Mouse (Mus musculus): ENCODE data around the gene Zfp346.

DNA sequence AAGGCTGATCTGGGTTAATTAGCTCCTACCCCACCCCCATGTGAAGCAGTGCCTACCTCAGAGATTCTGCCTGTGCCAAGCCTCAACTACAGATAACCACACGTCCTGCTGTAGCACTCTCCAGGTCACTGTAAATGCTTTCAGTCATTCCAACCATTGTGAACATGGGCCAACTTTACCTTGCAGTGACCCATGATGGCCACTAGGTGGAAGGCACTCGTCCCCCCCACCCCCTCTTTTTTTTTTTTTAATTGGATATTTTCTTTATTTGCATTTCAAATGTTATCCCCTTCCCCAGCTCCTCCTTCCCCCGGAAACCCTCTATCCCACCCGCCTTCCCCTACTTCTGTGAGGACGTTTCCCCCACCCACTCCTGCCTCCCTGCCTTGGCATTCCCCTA lies 30.3 kb downstream of the Zfp346 start:
- TF ChIP-seq POLR2A (IDR thresholded peaks at IDR 0.05; ENCODE audit: borderline replicate concordance, insufficient read depth, low read length) (no peak), CTCF (IDR thresholded peaks at IDR 0.05; ENCODE audit: borderline replicate concordance, insufficient read depth, low read depth, low read length) (peak; percentile 55; the same call in 1 of the 2 replicates)
